Mouse (Mus musculus): ENCODE measurements around the gene Raph1. TPM values are rescaled to one million over a fixed set of nuclear protein-coding genes. Genes with fewer than 3 reads are reported as not detected.

Raph1 gene
- polyA plus RNA-seq (2015; fragmentation: Nextera tagmentation; extraction: Ambion mirVana): 27.6 and 28.2 TPM in 2 replicates

DNA sequence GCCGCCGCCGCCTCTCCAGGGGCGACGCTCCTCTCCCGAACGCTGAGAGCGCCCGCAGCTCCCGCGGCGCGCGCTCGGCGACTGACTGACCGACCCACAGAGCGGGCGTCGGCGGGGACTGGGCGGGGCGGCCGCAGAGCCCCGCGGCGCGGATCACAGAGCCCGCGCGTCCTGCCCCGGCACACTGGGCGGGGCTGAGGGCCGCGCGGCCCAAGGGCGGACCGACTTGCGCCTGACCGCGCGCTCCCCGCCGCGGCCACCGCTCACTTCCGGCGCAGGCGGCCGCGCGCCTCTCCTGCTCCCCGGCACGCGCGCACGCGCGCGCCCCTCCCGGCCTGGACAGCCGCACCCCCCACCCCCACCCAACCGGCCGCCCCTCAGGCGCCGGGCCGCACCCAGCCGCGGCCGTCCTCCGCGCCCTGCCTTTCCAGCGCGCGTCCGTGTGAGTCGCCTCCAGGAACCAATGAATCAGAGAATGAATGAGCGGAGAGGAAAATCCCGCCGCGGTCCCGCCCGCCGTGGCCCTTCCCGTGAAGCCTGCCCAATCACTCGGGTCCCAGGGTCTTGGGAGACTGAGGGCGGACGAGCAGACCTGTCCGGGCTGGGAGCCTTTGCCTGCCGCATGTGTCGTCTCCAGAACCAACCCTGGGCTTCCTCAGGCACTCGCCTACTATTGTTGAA, at the start of gene Raph1:
Gene Raph1 (minus strand): TSS at position 474 of the 681 bp plus-strand sequence.
- H3K9ac ChIP-seq: peak within 1 kb of the TSS; percentile 99
- H3K27ac ChIP-seq: peak within 1 kb of the TSS; percentile 99
- H3K9me3 ChIP-seq: no peaks in the 10 kb centered on the region
- 1% methylated on average over 61 of the region's 92 CpGs for WGBS
- peaks cover 5% of the 10 kb centered on the region for H3K36me3 ChIP-seq
- H3K4me3 ChIP-seq: peak within 1 kb of the TSS; percentile 98
- ATAC-seq (ENCODE audit: low FRiP score): peak; percentile 97
- H3K4me1 ChIP-seq (replicated peaks): peaks cover 13% of the 10 kb centered on the region
- H3K27me3 ChIP-seq: no peaks in the 10 kb centered on the region
- peak within 1 kb of the TSS; percentile 83 for H3K4me2 ChIP-seq

DNA sequence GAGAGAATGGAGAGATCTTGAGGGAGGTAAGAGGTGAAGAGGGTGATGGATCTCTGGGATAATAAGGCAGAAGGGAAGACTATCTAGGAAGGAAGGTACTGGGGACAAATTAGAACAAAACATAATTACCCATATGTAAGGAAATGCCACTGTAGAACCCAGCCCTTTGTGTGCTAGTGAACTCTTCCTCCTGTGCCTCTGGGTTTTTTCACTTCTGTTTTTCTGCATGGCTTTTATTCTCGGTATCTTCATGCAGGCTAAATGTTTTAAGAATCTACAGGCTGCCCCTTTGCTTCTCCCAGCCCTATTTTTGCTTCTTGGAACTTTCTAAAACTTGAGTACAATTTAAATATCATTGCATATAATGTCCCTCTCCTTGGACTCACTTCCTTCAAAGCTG, 48.8 kb upstream of the Raph1 start:
- Histone ChIP-seq H3K27ac (no peak overlapping the region), H3K4me3 (no peak overlapping the region), H3K9me3 (no peaks in the 10 kb centered on the region), H3K9ac (no peak overlapping the region), H3K36me3 (no peaks in the 10 kb centered on the region), H3K4me1 (replicated peaks) (no peaks in the 10 kb centered on the region), H3K4me2 (no peak overlapping the region), H3K27me3 (no peaks in the 10 kb centered on the region)
- no peak for ATAC-seq (ENCODE audit: low FRiP score)
- 86% methylated on average over 1 of the region's 1 CpGs for WGBS

DNA sequence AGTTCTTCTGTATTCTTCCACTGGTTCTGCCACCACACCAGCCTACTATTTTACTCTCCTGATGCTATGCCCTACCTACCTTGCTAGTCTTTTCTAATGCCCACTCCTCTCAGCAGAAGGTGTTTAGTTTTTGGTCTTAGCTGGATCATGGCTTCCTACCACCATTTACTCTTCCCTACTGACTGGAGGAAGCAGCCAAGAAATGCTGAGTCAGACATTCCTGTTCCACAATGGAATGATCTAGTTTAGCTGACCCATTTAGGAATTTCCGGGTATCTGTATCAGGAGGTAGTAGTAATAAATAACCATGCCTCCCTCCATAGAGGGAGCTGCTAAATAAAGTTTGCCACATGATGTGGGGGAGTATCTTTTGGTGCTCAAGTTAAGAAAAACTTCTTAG, 48.0 kb upstream of the Raph1 start:
- H3K4me2 ChIP-seq: no peak overlapping the region
- no peak overlapping the region for H3K4me3 ChIP-seq
- H3K9me3 ChIP-seq: no peaks in the 10 kb centered on the region
- no peak overlapping the region for H3K27ac ChIP-seq
- 86% methylated on average over 1 of the region's 1 CpGs for WGBS
- H3K36me3 ChIP-seq: no peaks in the 10 kb centered on the region
- ATAC-seq (ENCODE audit: low FRiP score): no peak
- H3K4me1 ChIP-seq (replicated peaks): no peaks in the 10 kb centered on the region
- no peak overlapping the region for H3K9ac ChIP-seq
- no peaks in the 10 kb centered on the region for H3K27me3 ChIP-seq

DNA sequence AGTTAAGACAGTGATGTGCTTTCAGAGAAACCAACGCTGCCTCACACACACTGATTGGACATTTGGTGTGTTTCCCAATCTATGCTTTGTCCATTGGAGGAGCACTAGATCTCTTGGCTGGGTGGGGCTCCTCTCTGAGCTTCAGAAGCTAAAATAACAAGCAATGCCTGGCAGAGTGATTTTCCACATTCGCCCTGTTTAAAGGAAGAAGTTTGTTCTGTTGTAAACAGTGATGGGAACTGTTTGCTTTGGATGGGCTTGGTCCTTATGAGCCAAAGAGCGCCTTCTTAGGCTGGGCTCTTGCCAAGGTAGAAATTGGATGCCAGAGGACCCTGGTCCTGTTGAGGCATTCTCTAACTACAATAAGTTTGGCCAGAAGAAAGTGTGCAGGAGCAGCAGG, 45.1 kb upstream of the Raph1 start:
- Histone ChIP-seq H3K4me2 (no peak overlapping the region), H3K4me1 (replicated peaks) (no peaks in the 10 kb centered on the region), H3K27ac (no peak overlapping the region), H3K27me3 (no peaks in the 10 kb centered on the region), H3K4me3 (no peak overlapping the region), H3K36me3 (no peaks in the 10 kb centered on the region), H3K9ac (no peak overlapping the region), H3K9me3 (no peaks in the 10 kb centered on the region)
- ATAC-seq (ENCODE audit: low FRiP score): no peak
- 94% methylated on average over 3 of the region's 3 CpGs for WGBS

DNA sequence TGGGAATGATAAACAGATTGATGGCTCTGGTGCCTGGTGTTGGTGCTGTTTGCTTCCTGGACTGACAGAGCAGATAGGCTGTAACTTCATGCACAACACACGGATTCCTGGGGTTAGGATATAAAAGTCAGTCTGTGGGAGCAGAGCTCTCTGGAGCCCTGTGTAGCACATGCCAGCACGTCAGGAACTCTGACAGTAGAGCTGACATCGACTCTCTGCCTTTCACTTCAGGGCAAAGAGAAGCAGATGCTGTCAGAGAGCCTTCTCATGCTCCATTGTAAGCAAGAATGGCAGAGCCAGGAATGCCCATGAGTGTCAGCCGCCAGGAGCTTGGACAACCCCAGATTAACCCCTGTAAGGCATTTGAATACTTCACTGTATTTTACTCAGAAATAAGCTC, 43.7 kb upstream of the Raph1 start:
- no peak overlapping the region for H3K9ac ChIP-seq
- 59% methylated on average over 4 of the region's 4 CpGs for WGBS
- H3K27me3 ChIP-seq: no peaks in the 10 kb centered on the region
- no peaks in the 10 kb centered on the region for H3K36me3 ChIP-seq
- H3K27ac ChIP-seq: no peak overlapping the region
- no peak overlapping the region for H3K4me3 ChIP-seq
- H3K4me2 ChIP-seq: no peak overlapping the region
- ATAC-seq (ENCODE audit: low FRiP score): no peak
- no peaks in the 10 kb centered on the region for H3K4me1 ChIP-seq (replicated peaks)
- no peaks in the 10 kb centered on the region for H3K9me3 ChIP-seq

DNA sequence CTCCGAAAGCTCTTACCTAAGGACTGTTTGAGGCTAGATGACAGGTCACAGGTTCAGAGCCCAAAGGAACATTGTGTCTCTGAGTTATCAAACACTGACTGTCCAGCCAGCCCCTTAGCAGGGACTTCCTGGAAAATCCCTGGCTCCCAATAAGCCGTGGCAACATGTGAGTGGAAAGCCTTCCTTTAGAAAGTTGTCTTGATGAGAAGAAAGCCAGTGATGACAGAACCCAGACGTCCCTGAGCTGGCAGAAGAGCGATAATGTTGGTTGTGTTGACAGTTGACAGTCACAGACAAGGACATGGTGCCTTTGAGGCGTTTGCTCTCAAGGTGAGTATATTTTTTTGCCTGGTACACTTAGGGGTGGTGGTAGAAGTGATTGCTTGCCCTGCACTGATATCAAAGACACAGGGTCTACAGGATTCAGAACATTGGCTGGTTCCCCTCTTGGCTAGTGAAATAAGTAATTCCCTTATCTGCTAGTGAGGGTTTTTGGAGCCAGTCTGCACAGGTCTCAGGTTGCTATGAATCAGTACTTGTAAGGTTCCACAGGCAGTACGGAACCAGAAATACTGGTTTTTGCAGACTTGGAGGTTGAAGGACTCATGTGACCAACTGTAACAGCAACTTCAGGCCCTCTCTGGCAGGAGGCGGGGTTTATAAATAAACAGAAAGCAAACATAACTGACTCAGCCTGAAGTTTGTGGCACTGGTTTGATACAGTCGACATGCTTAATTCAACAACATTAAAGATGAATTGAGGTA, 42.3 kb upstream of the Raph1 start:
- Histone ChIP-seq H3K9ac (no peak overlapping the region), H3K4me1 (replicated peaks) (no peaks in the 10 kb centered on the region), H3K27ac (no peak overlapping the region), H3K4me3 (no peak overlapping the region), H3K27me3 (no peaks in the 10 kb centered on the region), H3K4me2 (no peak overlapping the region), H3K36me3 (no peaks in the 10 kb centered on the region), H3K9me3 (no peaks in the 10 kb centered on the region)
- no peak for ATAC-seq (ENCODE audit: low FRiP score)
- WGBS: 95% methylated on average over 8 of the region's 8 CpGs

DNA sequence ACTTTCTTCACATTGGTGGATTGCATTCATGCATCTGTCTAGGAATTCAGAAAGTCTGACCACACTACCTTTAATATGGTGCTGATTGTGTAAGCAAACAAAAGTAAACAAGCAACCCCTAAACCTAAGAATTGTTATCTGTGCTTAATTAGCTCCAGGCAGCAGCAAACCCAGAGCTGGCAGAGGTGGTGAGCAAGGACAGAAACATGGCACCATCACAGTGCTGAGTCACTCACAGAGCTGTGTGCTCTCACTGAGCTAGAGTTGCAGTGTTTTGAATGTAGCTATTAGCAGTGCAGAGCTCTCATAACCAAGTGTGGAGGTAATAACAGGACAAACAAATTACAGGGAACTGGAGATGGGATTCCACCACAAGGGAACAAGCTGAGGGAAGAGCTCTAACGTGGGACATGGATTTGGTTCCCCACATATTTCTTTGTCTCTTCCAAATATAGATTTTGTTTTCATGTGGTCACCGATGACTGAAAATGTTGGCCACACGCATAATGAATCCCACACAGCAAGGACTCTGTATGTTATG, 37.6 kb upstream of the Raph1 start:
- H3K36me3 ChIP-seq: no peaks in the 10 kb centered on the region
- H3K4me2 ChIP-seq: no peak overlapping the region
- no peak for ATAC-seq (ENCODE audit: low FRiP score)
- no peak overlapping the region for H3K9ac ChIP-seq
- H3K4me1 ChIP-seq (replicated peaks): no peaks in the 10 kb centered on the region
- no peaks in the 10 kb centered on the region for H3K9me3 ChIP-seq
- no peak overlapping the region for H3K27ac ChIP-seq
- no peak overlapping the region for H3K4me3 ChIP-seq
- H3K27me3 ChIP-seq: no peaks in the 10 kb centered on the region
- WGBS: 91% methylated on average over 3 of the region's 3 CpGs

DNA sequence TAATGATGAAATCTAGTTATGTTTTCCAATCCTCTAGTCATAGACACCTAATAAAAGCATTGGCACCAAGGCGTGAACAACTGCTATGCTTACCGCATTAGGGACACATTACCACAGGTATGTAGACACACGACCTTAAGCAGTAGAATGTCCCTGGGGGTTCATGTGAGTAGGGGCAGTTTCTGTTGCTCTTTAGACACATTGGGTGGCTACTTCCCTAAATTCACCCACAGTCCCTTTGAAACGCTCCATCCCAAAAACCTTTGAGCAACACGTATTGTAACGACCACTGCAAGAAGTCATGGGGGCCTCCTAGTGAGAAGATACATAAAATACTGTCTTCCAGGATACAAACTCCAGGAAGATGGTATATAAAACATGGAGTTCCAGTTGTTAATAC, 33.8 kb upstream of the Raph1 start:
- no peak overlapping the region for H3K4me2 ChIP-seq
- 92% methylated on average over 6 of the region's 6 CpGs for WGBS
- no peaks in the 10 kb centered on the region for H3K4me1 ChIP-seq (replicated peaks)
- no peaks in the 10 kb centered on the region for H3K36me3 ChIP-seq
- no peak overlapping the region for H3K27ac ChIP-seq
- H3K9ac ChIP-seq: no peak overlapping the region
- no peak overlapping the region for H3K4me3 ChIP-seq
- no peak for ATAC-seq (ENCODE audit: low FRiP score)
- no peaks in the 10 kb centered on the region for H3K27me3 ChIP-seq
- no peaks in the 10 kb centered on the region for H3K9me3 ChIP-seq

DNA sequence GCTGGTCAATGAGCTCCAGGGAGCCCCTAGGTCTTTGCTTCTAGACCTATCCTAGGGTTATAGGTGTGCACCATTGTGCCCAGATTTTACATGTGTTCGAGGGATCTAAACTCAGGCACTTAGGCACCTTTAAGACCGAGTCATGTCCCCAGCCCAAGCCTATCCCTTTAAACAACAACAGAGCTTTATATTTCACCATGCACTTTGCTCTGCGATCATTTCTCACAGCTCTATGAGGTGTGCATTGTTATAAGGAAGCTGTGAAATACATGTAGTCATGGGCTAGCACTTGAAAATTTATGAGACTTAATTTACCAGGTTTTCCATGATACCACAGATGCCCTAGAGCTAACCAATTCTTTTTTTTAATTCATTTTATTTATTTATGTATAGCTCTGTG, 33.0 kb upstream of the Raph1 start:
- H3K27ac ChIP-seq: no peak overlapping the region
- H3K4me1 ChIP-seq (replicated peaks): no peaks in the 10 kb centered on the region
- ATAC-seq (ENCODE audit: low FRiP score): no peak
- H3K4me2 ChIP-seq: no peak overlapping the region
- no peak overlapping the region for H3K9ac ChIP-seq
- H3K27me3 ChIP-seq: no peaks in the 10 kb centered on the region
- WGBS: 94% methylated on average over 3 of the region's 3 CpGs
- no peaks in the 10 kb centered on the region for H3K36me3 ChIP-seq
- no peaks in the 10 kb centered on the region for H3K9me3 ChIP-seq
- no peak overlapping the region for H3K4me3 ChIP-seq

DNA sequence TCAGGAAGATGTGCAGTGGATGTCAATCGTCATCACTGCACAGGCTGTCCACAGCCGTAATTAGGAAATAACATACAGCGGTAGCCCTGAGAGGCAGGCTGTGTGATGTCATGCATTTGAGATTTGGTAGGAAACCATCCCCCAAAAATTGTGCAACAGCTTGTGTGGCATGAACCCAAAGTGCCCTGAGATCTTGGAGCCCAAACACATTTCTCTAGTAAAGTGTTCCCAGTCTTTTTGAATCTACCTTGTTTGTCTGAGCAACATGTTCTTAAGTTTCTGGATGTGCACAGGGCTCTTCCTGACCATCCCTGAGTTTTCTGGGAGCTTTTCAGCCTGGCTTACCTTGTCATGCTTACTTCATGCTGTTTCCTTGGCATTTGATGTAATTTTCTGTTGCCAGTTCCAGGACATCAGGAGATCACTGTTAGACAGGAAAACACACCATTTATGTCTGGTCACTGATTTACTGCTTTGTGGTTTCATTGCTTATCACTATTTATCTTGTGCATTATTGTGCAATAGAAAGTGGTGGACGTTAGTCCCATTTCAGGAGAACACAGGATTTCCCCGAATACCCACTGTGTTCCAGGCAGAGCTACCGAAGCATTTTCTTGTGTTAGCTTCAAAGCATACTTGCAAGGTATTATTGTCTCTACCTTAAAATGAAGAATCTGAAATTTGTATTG, 32.3 kb upstream of the Raph1 start:
- no peaks in the 10 kb centered on the region for H3K4me1 ChIP-seq (replicated peaks)
- 91% methylated on average over 6 of the region's 6 CpGs for WGBS
- H3K36me3 ChIP-seq: no peaks in the 10 kb centered on the region
- H3K27me3 ChIP-seq: no peaks in the 10 kb centered on the region
- H3K4me2 ChIP-seq: no peak overlapping the region
- H3K9me3 ChIP-seq: no peaks in the 10 kb centered on the region
- no peak overlapping the region for H3K4me3 ChIP-seq
- H3K9ac ChIP-seq: no peak overlapping the region
- no peak overlapping the region for H3K27ac ChIP-seq
- ATAC-seq (ENCODE audit: low FRiP score): no peak

DNA sequence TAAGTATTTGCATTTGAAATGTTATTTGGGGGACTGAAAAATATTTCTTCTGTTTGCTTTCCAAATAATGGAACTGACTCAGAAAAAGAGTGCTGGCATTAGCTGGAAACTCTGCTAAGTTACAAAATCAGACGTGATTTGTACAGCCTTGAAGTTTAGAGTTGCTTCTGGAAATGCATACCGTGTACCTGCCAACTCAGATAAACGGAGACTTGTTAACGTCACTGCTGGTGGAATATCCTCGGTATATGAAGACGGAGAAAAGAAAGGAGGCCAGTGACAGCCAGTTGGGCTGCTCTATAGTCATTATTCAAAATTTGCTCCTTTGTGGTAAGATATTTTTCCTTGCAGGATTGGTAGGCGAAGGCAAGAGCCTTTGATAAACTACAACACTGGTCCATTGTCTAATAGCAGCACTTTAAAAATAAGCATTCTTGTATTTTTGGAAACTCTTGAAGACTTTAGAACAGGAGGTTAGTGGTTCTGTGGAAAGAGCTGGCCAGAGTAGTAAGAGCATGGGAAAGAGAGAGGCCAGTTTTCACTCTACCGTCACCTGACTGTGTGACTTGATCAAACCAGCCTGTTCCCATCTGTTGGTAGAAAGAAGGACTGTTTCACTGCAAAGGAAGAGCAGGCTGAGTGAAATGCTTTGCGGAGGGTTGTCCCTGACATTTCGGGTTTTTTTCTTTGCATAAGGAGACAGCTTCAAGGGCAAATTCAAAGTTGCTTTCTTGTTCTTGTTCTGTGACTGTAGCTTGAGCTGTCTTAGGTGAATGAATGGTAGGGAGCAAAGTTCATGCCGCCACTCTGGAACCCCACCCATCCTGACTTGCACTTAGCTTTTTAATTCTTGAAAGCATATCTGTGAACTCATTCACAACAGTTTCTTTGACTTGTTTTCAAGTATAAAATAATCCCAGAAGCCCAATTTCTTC, 29.7 kb upstream of the Raph1 start:
- H3K27ac ChIP-seq: no peak overlapping the region
- H3K36me3 ChIP-seq: no peaks in the 10 kb centered on the region
- H3K9me3 ChIP-seq: no peaks in the 10 kb centered on the region
- H3K4me3 ChIP-seq: no peak overlapping the region
- no peak overlapping the region for H3K4me2 ChIP-seq
- ATAC-seq (ENCODE audit: low FRiP score): no peak
- no peaks in the 10 kb centered on the region for H3K4me1 ChIP-seq (replicated peaks)
- H3K9ac ChIP-seq: no peak overlapping the region
- WGBS: 73% methylated on average over 11 of the region's 11 CpGs
- H3K27me3 ChIP-seq: no peaks in the 10 kb centered on the region
